Mouse (Mus musculus) neural tube, embryonic 11.5 days (tissue): Measurements from ENCODE around the gene Gimap5. TPM values are rescaled to one million over a fixed set of nuclear protein-coding genes. Genes with fewer than 3 reads are reported as not detected.

Source experiments
- ATAC-seq: fragments of 200-750 bp; cut with Nextera tagmentation; 2 replicates; pipeline ENCODE4 v1.8.0; 2017; ENCODE audit warnings: moderate number of reproducible peaks, mild to moderate bottlenecking, moderate TSS enrichment, moderate library complexity; ENCODE audit not compliant: insufficient read depth, low FRiP score, low TSS enrichment
- DNase-seq: peaks from one replicate; pipeline ENCODE4 v3.0.0-alpha.2; 2015; ENCODE audit warnings: low spot score
- H3K27ac ChIP-seq: fragments of 300-500 bp; sonication (generic); 2 replicates; pipeline ENCODE4 v1.5.1; 2014; ENCODE audit warnings: low read depth, mild to moderate bottlenecking, low read length
- H3K27me3 ChIP-seq: fragments of 300-500 bp; sonication (generic); 2 replicates; pipeline ENCODE4 v1.6.1; 2014; ENCODE audit warnings: mild to moderate bottlenecking, low read length, mixed read lengths; ENCODE audit not compliant: control insufficient read depth, insufficient read depth
- H3K36me3 ChIP-seq: fragments of 300-500 bp; sonication (generic); 2 replicates; pipeline ENCODE4 v1.6.1; 2014; ENCODE audit warnings: mild to moderate bottlenecking, low read length, moderate library complexity, mixed read lengths; ENCODE audit not compliant: control insufficient read depth, insufficient read depth
- H3K4me1 ChIP-seq: fragments of 300-500 bp; sonication (generic); 2 replicates; pipeline ENCODE4 v1.6.1; 2014; ENCODE audit warnings: low read length, mixed read lengths; ENCODE audit not compliant: control insufficient read depth, insufficient read depth
- H3K4me2 ChIP-seq: fragments of 300-500 bp; sonication (generic); 2 replicates; pipeline ENCODE4 v1.6.1; 2014; ENCODE audit warnings: low read depth, mild to moderate bottlenecking, moderate library complexity
- H3K4me3 ChIP-seq: fragments of 300-500 bp; sonication (generic); 2 replicates; pipeline ENCODE4 v1.5.1; 2014; ENCODE audit warnings: low read depth, low read length
- H3K9ac ChIP-seq: fragments of 300-500 bp; sonication (generic); 2 replicates; pipeline ENCODE4 v1.6.1; 2014; ENCODE audit warnings: mild to moderate bottlenecking, low read length
- H3K9me3 ChIP-seq: fragments of 300-500 bp; sonication (generic); 2 replicates; pipeline ENCODE4 v1.6.1; 2016; ENCODE audit warnings: low read length; ENCODE audit not compliant: control insufficient read depth
- WGBS: fragments of 180-500 bp; shearing (Covaris S2); extraction: QIAGEN DNeasy Blood & Tissue Kit; methylation state at CpG from one replicate; pipeline ENCODE4 v1.1.7; 2014; 5-methylcytosine and 5-hydroxymethylcytosine counted together
- polyA plus RNA-seq: library from polyadenylated mRNA; unstranded; fragments of >200 nt; fragmentation: Nextera tagmentation; extraction: Ambion mirVana; gene quantifications from 2 replicates; pipeline ENCODE4 v1.2.1, GENCODE M21; 2014

Gimap5 gene
- polyA plus RNA-seq, 1 experiment from 2014 or later: 0.99 TPM

DNA sequence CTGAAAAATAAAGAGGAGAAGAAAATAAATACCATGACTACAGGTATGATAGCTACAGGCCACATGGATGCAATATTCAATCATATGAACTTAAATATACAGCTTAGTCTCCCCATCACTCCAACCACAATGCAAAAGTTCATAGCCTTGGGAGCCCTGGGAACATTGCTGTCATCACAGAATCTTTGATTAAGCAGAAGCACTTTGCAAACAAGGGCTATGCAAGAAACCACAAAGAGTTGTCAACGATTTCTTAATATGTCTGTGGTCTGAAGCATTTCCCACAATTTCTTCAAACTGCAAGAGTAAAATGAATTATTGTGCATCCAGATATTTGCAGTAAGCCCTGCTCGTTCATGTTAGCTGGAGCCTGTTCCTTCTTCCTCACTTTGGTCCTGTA lies 8.9 kb upstream of the Gimap5 start:
- ATAC-seq: no peak
- Histone ChIP-seq H3K9ac (no peak overlapping the region), H3K4me3 (no peak overlapping the region), H3K9me3 (no peaks in the 10 kb centered on the region), H3K4me2 (no peak overlapping the region), H3K27me3 (peaks cover 7% of the 10 kb centered on the region), H3K27ac (no peak overlapping the region), H3K36me3 (no peaks in the 10 kb centered on the region), H3K4me1 (no peaks in the 10 kb centered on the region; the same call in 1 of the 2 replicates)
- 81% methylated on average over 2 of the region's 2 CpGs for WGBS
- DNase-seq: no peak

- no peak overlapping the region for H3K4me2 ChIP-seq
- H3K4me3 ChIP-seq: no peak overlapping the region
- ATAC-seq (no peak), DNase-seq (no peak)
- 94% methylated on average over 5 of the region's 5 CpGs for WGBS
- H3K9me3 ChIP-seq: no peaks in the 10 kb centered on the region
- no peaks in the 10 kb centered on the region for H3K36me3 ChIP-seq
- peaks cover 4% of the 10 kb centered on the region; the same call in 1 of the 2 replicates for H3K4me1 ChIP-seq
- H3K27me3 ChIP-seq: peaks cover 13% of the 10 kb centered on the region
- H3K27ac ChIP-seq: no peak overlapping the region
- no peak overlapping the region for H3K9ac ChIP-seq
Measured at GRCm38 (mm10) chr6:48737688-48738087, 8.3 kb upstream of the Gimap5 start.

DNA sequence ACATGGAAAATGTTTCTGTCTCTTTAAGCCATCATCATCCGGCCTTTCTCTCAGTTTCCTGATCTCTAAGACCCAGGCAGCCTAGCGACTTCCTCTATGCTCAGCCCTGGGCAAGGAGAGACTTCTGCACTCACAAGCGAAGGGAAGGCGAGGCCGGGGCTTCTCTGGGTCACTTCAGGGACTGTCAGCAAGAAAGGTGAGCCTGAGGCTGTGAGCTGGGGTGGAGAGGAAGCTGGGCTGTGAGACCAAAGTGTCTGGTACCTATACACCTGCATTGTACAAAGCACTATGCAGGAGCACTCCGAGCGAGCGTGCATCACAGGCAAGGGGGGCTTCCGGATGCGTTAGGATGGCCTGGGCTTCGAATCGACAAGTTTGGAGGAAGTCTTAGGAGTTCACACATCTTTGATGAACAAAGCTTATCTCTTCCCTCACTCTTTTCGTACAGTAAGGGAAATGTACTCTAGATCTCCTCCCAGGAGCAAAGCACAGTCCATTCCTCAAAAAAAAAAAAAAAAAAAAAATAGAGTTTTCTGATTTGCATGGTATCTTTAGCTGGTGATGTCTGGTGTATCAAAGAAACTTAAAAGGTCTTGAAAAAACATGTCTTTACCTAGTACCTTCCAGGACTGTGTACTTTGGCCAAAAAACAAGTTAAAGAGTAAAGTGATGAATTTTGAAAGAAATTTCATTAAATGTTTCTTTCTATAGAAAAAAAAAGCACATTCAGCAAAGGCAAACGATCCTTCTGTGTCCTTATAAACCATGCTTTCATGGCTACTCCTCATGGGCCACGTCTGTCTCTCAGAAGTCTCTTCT lies 6.8 kb upstream of the Gimap5 start, which contains the start of gene Gimap1:
TSS of gene Gimap1 (plus strand) at position 94 of the 819 bp plus-strand sequence.
- peaks cover 19% of the 10 kb centered on the region for H3K27me3 ChIP-seq
- H3K36me3 ChIP-seq: no peaks in the 10 kb centered on the region
- no peak within 1 kb of the TSS for H3K9ac ChIP-seq
- H3K27ac ChIP-seq: no peak within 1 kb of the TSS
- H3K9me3 ChIP-seq: no peaks in the 10 kb centered on the region
- no peak within 1 kb of the TSS for H3K4me2 ChIP-seq
- H3K4me1 ChIP-seq: peaks cover 5% of the 10 kb centered on the region; the same call in 1 of the 2 replicates
- WGBS: 85% methylated on average over 15 of the region's 15 CpGs
- H3K4me3 ChIP-seq: no peak within 1 kb of the TSS
- DNase-seq (no peak), ATAC-seq (no peak)

DNA sequence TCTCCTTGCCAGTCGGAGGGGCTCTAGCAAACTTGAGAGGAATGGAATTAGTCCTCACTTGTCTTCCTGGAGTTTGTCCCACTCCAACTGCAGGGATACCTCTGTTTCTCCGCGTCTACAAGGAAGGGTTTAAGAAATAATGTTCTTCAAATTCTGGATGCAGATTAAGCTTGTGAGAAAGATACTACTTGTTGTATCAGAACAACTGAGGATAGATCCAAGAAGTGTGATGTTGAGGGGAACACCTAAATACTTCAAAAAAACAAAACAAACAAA lies 6.3 kb upstream of the Gimap5 start:
- Histone ChIP-seq H3K4me2 (no peak overlapping the region), H3K4me1 (peaks cover 5% of the 10 kb centered on the region; the same call in 1 of the 2 replicates), H3K27ac (no peak overlapping the region), H3K36me3 (no peaks in the 10 kb centered on the region), H3K9ac (no peak overlapping the region), H3K4me3 (no peak overlapping the region), H3K27me3 (peaks cover 19% of the 10 kb centered on the region), H3K9me3 (no peaks in the 10 kb centered on the region)
- no peak for DNase-seq
- WGBS: 87% methylated on average over 3 of the region's 3 CpGs
- no peak for ATAC-seq

- Histone ChIP-seq H3K4me1 (peaks cover 5% of the 10 kb centered on the region; the same call in 1 of the 2 replicates), H3K36me3 (no peaks in the 10 kb centered on the region), H3K9ac (no peak overlapping the region), H3K27ac (no peak overlapping the region), H3K4me3 (no peak overlapping the region), H3K4me2 (no peak overlapping the region), H3K9me3 (no peaks in the 10 kb centered on the region), H3K27me3 (peaks cover 19% of the 10 kb centered on the region)
- ATAC-seq (no peak), DNase-seq (no peak)
- WGBS: 84% methylated on average over 3 of the region's 3 CpGs
Measured at GRCm38 (mm10) chr6:48740501-48741169, 5.4 kb upstream of the Gimap5 start.

DNA sequence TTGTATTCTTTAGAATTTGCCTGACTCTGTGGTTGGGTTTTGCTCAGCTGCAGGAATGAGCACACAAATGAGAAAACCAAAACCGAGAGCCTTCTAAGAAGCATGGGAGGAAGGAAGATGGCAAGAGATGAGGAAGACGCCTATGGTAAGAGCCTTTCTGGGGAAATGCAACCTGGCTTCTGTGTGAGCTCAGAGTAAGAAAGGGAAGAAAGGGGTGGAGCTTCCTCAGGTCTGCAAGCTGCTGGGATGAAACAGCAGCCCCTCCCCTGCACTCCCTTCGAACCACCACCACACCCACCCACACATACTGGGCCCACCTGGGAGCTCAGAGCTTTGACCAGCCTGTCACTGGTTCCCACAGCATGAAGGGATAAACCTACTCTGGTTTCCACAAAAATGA lies 4.7 kb upstream of the Gimap5 start:
- Histone ChIP-seq H3K27me3 (peaks cover 19% of the 10 kb centered on the region), H3K4me1 (peaks cover 5% of the 10 kb centered on the region; the same call in 1 of the 2 replicates), H3K36me3 (no peaks in the 10 kb centered on the region), H3K27ac (no peak overlapping the region), H3K9ac (no peak overlapping the region), H3K9me3 (no peaks in the 10 kb centered on the region), H3K4me3 (no peak overlapping the region), H3K4me2 (no peak overlapping the region)
- ATAC-seq (no peak), DNase-seq (no peak)
- 37% methylated on average over 3 of the region's 3 CpGs for WGBS

GRCm38 (mm10) chr6:48741711-48742206 lies 4.2 kb upstream of the Gimap5 start:
- Histone ChIP-seq H3K36me3 (no peaks in the 10 kb centered on the region), H3K9me3 (no peaks in the 10 kb centered on the region), H3K4me1 (peaks cover 5% of the 10 kb centered on the region; the same call in 1 of the 2 replicates), H3K27ac (no peak overlapping the region), H3K4me3 (no peak overlapping the region), H3K4me2 (no peak overlapping the region; the same call in 1 of the 2 replicates), H3K27me3 (peaks cover 19% of the 10 kb centered on the region), H3K9ac (no peak overlapping the region)
- 24% methylated on average over 9 of the region's 9 CpGs for WGBS
- DNase-seq: no peak
- no peak for ATAC-seq

DNA sequence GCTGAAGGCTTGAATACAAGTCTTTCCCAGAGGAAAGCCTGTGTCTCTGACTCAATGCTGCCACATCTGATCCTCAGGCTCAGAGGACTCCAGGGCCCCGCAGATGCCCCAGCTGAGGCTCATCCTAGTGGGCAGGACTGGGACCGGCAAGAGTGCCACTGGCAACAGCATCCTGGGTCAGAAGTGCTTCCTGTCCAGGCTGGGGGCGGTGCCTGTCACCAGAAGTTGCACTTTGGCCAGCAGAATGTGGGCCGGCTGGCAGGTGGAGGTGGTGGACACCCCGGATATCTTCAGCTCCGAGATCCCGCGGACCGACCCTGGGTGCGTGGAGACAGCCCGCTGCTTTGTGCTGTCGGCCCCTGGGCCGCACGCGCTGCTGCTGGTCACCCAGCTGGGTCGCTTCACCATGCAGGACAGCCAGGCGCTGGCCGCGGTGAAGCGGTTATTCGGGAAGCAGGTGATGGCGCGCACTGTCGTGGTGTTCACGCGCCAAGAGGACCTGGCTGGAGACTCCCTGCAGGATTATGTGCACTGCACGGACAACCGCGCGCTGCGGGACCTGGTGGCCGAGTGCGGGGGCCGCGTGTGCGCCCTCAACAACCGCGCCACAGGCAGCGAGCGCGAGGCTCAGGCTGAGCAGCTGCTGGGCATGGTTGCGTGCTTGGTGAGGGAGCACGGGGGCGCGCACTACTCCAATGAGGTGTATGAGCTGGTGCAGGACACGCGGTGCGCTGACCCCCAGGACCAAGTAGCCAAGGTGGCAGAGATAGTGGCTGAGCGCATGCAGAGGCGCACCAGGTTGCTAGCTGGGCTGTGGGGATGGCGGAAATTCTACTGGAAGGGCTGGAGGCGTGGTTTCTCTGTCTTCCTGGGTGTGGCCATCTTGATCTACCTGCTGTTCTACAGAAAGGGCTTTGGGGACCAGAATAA lies 3.3 kb upstream of the Gimap5 start:
- H3K4me1 ChIP-seq: peaks cover 5% of the 10 kb centered on the region; the same call in 1 of the 2 replicates
- DNase-seq: peak; percentile 23
- no peak overlapping the region for H3K27ac ChIP-seq
- peaks cover 19% of the 10 kb centered on the region for H3K27me3 ChIP-seq
- peak overlapping the region; percentile 79 for H3K4me2 ChIP-seq
- no peaks in the 10 kb centered on the region for H3K36me3 ChIP-seq
- H3K4me3 ChIP-seq: peak overlapping the region; percentile 40
- peak overlapping the region; percentile 28; the same call in 1 of the 2 replicates for H3K9ac ChIP-seq
- H3K9me3 ChIP-seq: no peaks in the 10 kb centered on the region
- 2% methylated on average over 52 of the region's 52 CpGs for WGBS
- ATAC-seq: no peak
